Mouse (Mus musculus) erythroblast, embryonic 14.5 days (primary cell): ENCODE results near the gene Gata3. TPM values are rescaled to one million over a fixed set of nuclear protein-coding genes. Genes with fewer than 3 reads are reported as not detected.
A peak's percentile ranks its signal among the peaks of the same experiment; 100 is the strongest.

Experiments used
- H3K27me3 ChIP-seq: 2 replicates; pipeline ENCODE4 v1.6.1; 2012; ENCODE audit warnings: inconsistent platforms; ENCODE audit not compliant: control insufficient read depth
- H3K36me3 ChIP-seq: 2 replicates; pipeline ENCODE4 v1.6.1; 2012; ENCODE audit warnings: mild to moderate bottlenecking, inconsistent platforms; ENCODE audit not compliant: control insufficient read depth
- H3K4me1 ChIP-seq: 2 replicates; pipeline ENCODE4 v1.6.1; 2012; ENCODE audit warnings: inconsistent platforms; ENCODE audit not compliant: control insufficient read depth
- H3K4me3 ChIP-seq: replicated peaks from 2 replicates; pipeline ENCODE3; 2012; ENCODE audit warnings: moderate library complexity, mild to moderate bottlenecking, inconsistent platforms
- H3K9me3 ChIP-seq: 2 replicates; pipeline ENCODE4 v1.6.1; 2012; ENCODE audit warnings: low read length, inconsistent platforms, mixed read lengths; ENCODE audit not compliant: control insufficient read depth
- GATA1 ChIP-seq: IDR thresholded peaks from 2 replicates; pipeline ENCODE4 v1.6.1; 2012; ENCODE audit warnings: low read length, inconsistent platforms, mixed read lengths
- TAL1 ChIP-seq: IDR thresholded peaks from 3 replicates; pipeline ENCODE4 v1.6.1; 2012; ENCODE audit warnings: low read length, inconsistent platforms, mixed read lengths
- polyA plus RNA-seq: library from polyadenylated mRNA; stranded (reverse); fragments of >175 nt; gene quantifications from 2 replicates; pipeline ENCODE4 v1.2.3, GENCODE M21; 2012

Gata3 gene
- polyA plus RNA-seq = 0.04 TPM in 1 of 2 replicates, not detected in the other

DNA sequence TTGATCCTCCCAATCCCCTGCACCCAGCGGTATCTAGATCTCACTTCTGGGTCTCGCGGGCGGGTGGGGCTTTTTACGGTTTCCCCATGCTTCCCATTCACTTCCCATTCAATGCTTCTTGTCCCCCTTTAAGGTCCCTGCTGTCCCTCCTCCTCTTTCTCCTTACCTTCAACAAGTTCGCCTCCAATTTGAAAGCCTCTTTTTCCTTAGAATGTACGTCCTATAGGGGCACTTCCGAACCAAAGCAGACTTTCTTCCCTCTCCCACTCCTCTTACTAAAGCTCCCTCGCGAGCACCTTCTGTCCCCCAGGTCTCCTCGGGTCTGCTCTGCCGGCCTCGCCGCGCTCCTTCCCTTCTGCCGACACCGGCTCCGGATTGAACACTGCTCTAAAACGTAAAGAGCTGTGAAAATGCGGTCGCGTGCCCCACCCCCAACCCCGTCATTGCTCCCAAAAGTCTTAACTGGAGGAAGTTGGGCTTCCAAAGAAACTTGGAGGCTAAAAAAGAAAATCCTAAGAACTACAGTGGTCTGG is at the start of gene Gata3:
Gene Gata3 (minus strand): TSS at position 384 of the 533 bp plus-strand sequence.
- H3K4me3 ChIP-seq = no peak within 1 kb of the TSS
- TF ChIP-seq TAL1 = no peak
- no peak for TF ChIP-seq GATA1
- H3K9me3 ChIP-seq = no peaks in the 10 kb centered on the region; the same call in 1 of the 2 replicates
- H3K36me3 ChIP-seq = no peaks in the 10 kb centered on the region
- H3K27me3 ChIP-seq = peaks cover 98% of the 10 kb centered on the region
- no peaks in the 10 kb centered on the region; the same call in 1 of the 2 replicates for H3K4me1 ChIP-seq

DNA sequence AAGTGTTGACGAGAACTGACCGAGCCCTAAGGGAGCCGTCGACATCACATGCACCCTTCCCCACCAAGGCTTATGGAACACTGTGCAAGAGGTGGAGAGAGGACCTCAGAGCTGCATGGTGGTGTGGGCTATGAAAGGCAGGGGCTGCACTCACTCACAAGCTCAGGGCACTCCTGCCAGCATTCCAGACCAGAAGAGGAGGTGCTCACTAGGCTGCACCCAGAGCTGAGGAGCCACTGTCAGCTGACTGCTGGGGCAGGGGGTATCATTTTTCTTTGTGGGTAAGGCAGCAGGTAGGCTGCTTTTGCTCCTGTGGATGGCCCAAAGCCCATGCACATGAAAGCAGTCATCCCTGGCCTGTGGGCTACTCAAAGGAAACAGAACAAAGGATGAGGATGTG is 49.4 kb upstream of the Gata3 start:
- Histone ChIP-seq H3K27me3 (no peaks in the 10 kb centered on the region), H3K4me3 (no peak overlapping the region), H3K4me1 (no peaks in the 10 kb centered on the region), H3K9me3 (no peaks in the 10 kb centered on the region), H3K36me3 (peaks cover 16% of the 10 kb centered on the region)
- TF ChIP-seq GATA1 (no peak), TAL1 (no peak)

DNA sequence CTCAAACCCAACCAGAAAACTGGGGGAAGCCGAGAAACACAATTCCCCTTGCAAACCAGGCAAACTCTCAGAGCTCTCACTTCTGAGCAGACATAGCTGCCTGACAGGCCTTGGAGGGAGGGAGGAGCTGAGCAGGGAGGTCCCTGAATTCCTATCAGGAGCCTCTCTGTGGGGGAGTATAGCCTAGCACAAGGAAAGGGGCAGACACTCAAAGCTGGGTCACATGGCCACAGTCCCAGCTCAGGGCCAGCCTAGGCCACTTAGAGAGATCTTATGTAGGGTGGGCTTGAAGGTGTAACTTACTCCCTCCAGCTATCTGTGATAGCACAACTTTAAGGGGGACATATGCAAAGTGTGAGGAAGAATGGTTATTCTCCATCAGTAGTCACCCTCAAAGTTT is 46.1 kb upstream of the Gata3 start:
- H3K9me3 ChIP-seq = no peaks in the 10 kb centered on the region
- no peaks in the 10 kb centered on the region for H3K27me3 ChIP-seq
- peaks cover 14% of the 10 kb centered on the region for H3K36me3 ChIP-seq
- H3K4me3 ChIP-seq = no peak overlapping the region
- no peaks in the 10 kb centered on the region for H3K4me1 ChIP-seq
- TF ChIP-seq TAL1 (no peak), GATA1 (no peak)

DNA sequence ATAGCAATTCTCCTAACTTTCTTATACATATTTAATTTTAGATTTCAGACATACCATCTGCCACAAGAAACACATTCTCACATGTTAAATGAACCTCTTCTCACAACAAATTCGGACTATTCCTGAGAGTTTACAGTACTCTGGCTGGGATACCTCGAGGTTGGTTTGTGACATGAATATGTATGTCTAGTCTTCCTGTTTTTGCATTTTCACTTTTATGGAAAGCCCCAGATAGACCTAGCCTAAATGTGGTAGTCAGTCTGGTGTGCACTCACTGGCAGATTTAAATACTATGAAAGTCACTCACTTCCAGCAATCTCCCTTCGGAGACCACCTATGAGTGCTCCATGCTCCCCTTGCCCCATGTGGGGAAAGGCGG is 37.1 kb upstream of the Gata3 start:
- no peak overlapping the region for H3K4me3 ChIP-seq
- H3K4me1 ChIP-seq = no peaks in the 10 kb centered on the region
- TF ChIP-seq GATA1 (no peak), TAL1 (no peak)
- H3K9me3 ChIP-seq = no peaks in the 10 kb centered on the region
- H3K27me3 ChIP-seq = no peaks in the 10 kb centered on the region
- peaks cover 17% of the 10 kb centered on the region for H3K36me3 ChIP-seq

DNA sequence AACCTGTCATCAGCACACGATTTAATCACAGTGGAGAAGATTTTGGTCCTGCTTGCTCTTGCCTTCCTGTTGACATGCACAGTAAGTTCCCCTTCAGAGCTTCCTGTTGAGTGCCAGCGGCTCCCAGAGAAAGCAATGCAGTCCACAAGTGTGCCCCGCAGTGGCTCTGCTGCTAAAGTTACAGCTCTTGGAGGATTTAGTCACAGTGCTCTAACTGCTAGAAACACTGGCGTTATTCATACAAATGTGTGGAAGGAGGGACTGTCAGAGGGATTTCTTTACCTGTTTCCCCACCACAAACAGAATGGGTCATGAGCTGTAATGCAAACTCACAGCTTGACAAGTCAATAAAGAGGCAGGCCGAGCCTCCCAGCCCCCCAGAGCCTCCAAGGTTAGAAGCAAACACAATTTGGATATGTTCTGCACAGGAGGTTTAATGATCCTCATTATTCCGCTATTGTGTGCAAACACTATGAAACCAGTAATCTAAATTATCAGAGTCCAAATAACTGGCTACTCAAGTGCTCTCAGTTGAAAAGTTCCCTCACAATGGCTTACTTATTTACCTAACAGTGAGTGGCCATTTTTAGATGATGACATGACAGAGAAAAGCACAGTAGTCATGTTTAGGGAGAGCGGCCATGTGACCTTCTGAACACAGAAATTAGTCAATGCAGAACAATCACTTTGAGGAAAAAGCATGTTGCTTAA is 36.5 kb upstream of the Gata3 start:
- Histone ChIP-seq H3K9me3 (no peaks in the 10 kb centered on the region), H3K27me3 (no peaks in the 10 kb centered on the region), H3K4me3 (no peak overlapping the region), H3K36me3 (peaks cover 17% of the 10 kb centered on the region), H3K4me1 (no peaks in the 10 kb centered on the region)
- TF ChIP-seq GATA1 (no peak), TAL1 (no peak)

DNA sequence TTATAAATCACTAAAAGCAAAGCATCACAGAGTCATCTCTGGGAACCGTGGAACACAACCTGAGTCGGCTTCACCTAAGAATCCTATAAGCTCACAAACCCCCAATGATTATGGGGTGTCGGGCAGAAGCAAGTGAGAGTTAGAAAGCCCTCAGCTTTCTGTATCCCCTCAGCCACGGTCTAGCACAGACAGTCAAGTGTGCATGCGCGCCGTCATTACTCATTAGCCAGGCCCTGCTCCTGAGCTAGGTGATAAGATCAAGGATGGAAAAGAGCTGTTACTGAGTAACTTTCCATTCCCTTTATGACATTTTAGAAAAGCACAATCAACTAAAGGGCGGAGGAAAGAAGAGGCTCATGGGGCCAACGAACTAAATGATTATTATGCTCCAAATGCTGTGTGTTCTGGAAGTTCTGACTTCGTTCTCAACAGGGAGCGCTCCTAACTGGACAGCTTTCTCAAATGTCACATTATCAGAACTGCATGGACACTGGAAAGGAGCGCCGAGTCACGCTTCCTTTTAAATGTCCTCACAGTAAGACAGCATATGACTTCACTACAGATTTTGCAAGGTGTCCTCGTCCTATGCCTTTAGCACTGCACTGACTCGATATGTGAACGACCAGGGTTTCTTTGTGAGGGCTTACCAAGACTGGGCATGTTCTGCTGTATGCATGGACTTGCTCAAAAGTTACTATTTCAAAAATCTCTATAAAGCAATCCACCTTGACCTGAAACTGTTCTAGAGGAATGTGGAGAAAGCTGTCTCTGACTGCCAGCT is 29.0 kb upstream of the Gata3 start:
- Histone ChIP-seq H3K27me3 (no peaks in the 10 kb centered on the region), H3K4me3 (no peak overlapping the region), H3K9me3 (no peaks in the 10 kb centered on the region), H3K36me3 (peaks cover 40% of the 10 kb centered on the region), H3K4me1 (no peaks in the 10 kb centered on the region)
- TF ChIP-seq TAL1 = no peak
- TF ChIP-seq GATA1 = no peak

DNA sequence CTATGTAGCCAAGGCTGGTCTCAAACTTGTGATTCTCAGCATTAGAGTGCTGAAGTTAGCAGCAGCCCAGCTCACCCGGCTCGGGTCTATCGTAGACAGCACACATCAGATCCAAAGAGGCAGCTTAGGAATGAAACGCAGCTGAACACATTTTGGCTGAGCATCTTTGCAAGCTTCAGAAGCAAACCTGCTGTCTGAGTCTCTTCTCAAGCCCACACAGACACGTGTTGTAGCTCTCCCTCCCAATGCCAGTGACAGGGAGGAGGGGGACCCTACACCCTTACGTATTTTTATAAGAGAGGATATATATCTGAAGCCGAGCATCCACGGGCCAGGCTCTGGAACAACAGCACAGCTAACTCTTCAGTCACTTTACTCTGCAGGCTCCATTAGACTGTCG is 27.8 kb upstream of the Gata3 start:
- Histone ChIP-seq H3K27me3 (no peaks in the 10 kb centered on the region), H3K36me3 (peaks cover 37% of the 10 kb centered on the region), H3K9me3 (no peaks in the 10 kb centered on the region), H3K4me3 (no peak overlapping the region), H3K4me1 (no peaks in the 10 kb centered on the region)
- no peak for TF ChIP-seq TAL1
- no peak for TF ChIP-seq GATA1

DNA sequence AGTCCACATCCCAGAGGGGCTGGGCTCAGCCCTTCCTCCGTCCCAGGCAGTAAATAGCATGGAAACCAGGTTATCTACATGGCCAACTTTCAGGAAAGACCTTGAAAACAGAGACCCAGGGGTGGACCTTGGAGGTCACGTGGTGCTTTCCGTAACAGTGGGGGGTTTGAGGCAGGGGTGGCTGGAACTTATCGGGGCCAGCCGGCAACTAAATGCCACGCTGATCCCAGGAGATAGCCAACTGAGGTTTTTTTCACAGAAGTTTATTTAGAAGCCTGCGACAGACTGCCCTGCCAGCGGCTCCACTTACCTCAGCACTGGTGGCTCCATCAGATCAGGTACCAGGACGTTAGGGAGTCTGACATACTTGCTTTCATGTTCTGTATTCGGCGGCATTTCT is 16.2 kb upstream of the Gata3 start:
- peaks cover 3% of the 10 kb centered on the region for H3K4me1 ChIP-seq
- H3K36me3 ChIP-seq = no peaks in the 10 kb centered on the region
- H3K9me3 ChIP-seq = no peaks in the 10 kb centered on the region
- TF ChIP-seq GATA1 (no peak), TAL1 (no peak)
- H3K27me3 ChIP-seq = peaks cover 10% of the 10 kb centered on the region
- H3K4me3 ChIP-seq = peak overlapping the region; percentile 11

DNA sequence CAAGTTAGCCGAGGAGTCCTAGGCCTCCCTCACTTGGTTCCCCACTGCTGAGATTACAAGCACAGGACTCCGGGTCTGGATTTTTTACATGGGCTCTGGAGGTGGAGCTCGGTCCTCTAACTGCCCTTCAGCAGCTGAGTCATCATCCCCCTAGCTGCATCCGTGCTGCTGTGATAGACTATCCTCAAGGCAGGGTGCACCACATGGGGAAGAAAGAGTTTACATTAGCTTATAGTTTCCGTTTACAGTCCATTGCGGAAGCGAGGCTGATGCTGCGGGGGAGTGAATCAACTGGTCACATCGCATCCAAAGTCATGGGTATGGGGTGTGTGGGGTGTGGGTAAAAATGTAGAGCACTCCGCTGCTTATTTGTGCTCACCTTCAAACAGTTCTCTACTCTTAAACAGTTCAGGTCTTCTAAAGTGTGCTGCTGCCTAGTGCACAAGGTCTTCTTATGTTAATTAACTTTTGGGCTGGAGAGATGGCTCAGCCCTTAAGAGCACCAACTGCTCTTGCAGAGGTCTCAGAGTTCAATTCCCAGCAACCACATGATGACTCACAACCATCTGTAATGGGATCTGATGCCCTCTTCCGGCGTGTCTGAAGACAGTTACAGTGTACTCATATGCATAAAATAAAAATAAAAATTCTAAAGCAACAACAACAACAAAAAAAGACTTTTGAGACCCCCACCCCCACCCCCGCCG is 14.2 kb upstream of the Gata3 start:
- no peak overlapping the region for H3K4me3 ChIP-seq
- H3K27me3 ChIP-seq = peaks cover 20% of the 10 kb centered on the region
- peaks cover 3% of the 10 kb centered on the region for H3K4me1 ChIP-seq
- TF ChIP-seq TAL1 = no peak
- TF ChIP-seq GATA1 = no peak
- H3K36me3 ChIP-seq = no peaks in the 10 kb centered on the region
- H3K9me3 ChIP-seq = no peaks in the 10 kb centered on the region
